Mouse (Mus musculus) neural tube, postnatal 0 days (tissue): ENCODE data around the gene Gm45837. TPM values are rescaled to one million over a fixed set of nuclear protein-coding genes. Genes with fewer than 3 reads are reported as not detected.

ENCODE experiments used
- microRNA counts: library from miRNA; unstranded; fragments of <30 nt; microRNA quantifications from one replicate; lab custom pipeline; 2015
- microRNA-seq: library from miRNA; unstranded; fragments of <30 nt; microRNA quantifications from one replicate; pipeline ENCODE4, GENCODE M21; 2016
- polyA plus RNA-seq: library from polyadenylated mRNA; unstranded; fragments of >200 nt; fragmentation: Nextera tagmentation; extraction: Ambion mirVana; gene quantifications from 2 replicates; pipeline ENCODE4 v1.2.1, GENCODE M21; 2015

Gene Gm45837
- polyA plus RNA-seq: not detected in 2 replicates

GRCm38 (mm10) chr7:101410267-101410936 is at the start of gene Gm45837:
Gm45837 (plus strand) TSS chr7:101410886.

GRCm38 (mm10) chr7:101421529-101421928 is 10.8 kb downstream of the Gm45837 start, which contains the start of gene Pde2a:
Pde2a (plus strand) TSS chr7:101421691.

MicroRNAs encoded within 50 kb of the gene (microRNA counts, 519-probe panel; counts per million panel counts)
- 40.5 counts per million for microRNA mmu-miR-139-3p (lab: Ali Mortazavi, UCI)
- microRNA mmu-miR-139-5p (lab: Ali Mortazavi, UCI): 2,684 counts per million, percentile 10 among the panel's probes with 10 or more counts

Small RNA genes lying within 50 kb of the gene (microRNA-seq; reads per million reads assigned to microRNA genes)
- gene Mir139: 2,887 reads per million, percentile 86 among the genes with 10 or more reads in this experiment

Other genes starting within 250 kb of the Gm45837 start
- 29.6 and 30.4 TPM in 2 replicates for gene Atg16l2, start 108.6 kb upstream of the Gm45837 start, polyA plus RNA-seq
- gene Stard10, start 93.8 kb upstream of the Gm45837 start, polyA plus RNA-seq: 19.4 and 22.2 TPM in 2 replicates
- 12.8 and 15.2 TPM in 2 replicates for gene Arap1, start 62.8 kb upstream of the Gm45837 start, polyA plus RNA-seq
- 20.1 and 23.3 TPM in 2 replicates for gene Pde2a, start 10.8 kb downstream of the Gm45837 start, polyA plus RNA-seq
- not detected in 2 replicates for gene Art2b, start 174.7 kb downstream of the Gm45837 start, polyA plus RNA-seq